Mouse (Mus musculus) liver, postnatal 0 days (tissue): Measurements from ENCODE around the gene Olfr65. TPM values are rescaled to one million over a fixed set of nuclear protein-coding genes. Genes with fewer than 3 reads are reported as not detected.

Experiments
- ATAC-seq: fragments of 200-750 bp; cut with Nextera tagmentation; 2 replicates; pipeline ENCODE4 v1.8.0; 2017; ENCODE audit warnings: mild to moderate bottlenecking, moderate library complexity
- DNase-seq: peaks from one replicate; pipeline ENCODE4 v3.0.0-alpha.2; 2016
- H3K27ac ChIP-seq: fragments of 300-500 bp; sonication (generic); 2 replicates; pipeline ENCODE4 v1.5.1; 2014; ENCODE audit warnings: antibody characterized with exemption, moderate library complexity, mild to moderate bottlenecking, low read depth
- H3K27me3 ChIP-seq: fragments of 300-500 bp; sonication (generic); 2 replicates; pipeline ENCODE4 v1.6.1; 2014; ENCODE audit warnings: low read length, control low read depth, mixed read lengths; ENCODE audit not compliant: insufficient read depth
- H3K36me3 ChIP-seq: fragments of 300-500 bp; sonication (generic); replicated peaks from 2 replicates; pipeline ENCODE4 v1.6.1; 2014; ENCODE audit warnings: mild to moderate bottlenecking, control low read depth, low read length, moderate library complexity, mixed read lengths; ENCODE audit not compliant: insufficient read depth
- H3K4me1 ChIP-seq: fragments of 300-500 bp; sonication (generic); 2 replicates; pipeline ENCODE4 v1.6.1; 2014; ENCODE audit warnings: antibody characterized with exemption, mild to moderate bottlenecking, control low read depth; ENCODE audit not compliant: insufficient read depth
- H3K4me2 ChIP-seq: fragments of 300-500 bp; sonication (generic); 2 replicates; pipeline ENCODE4 v1.6.1; 2014; ENCODE audit warnings: low read depth, mild to moderate bottlenecking, low read length, moderate library complexity, mixed read lengths
- H3K4me3 ChIP-seq: fragments of 300-500 bp; sonication (generic); 2 replicates; pipeline ENCODE4 v1.5.1; 2014; ENCODE audit warnings: low read depth, low read length
- H3K9ac ChIP-seq: fragments of 300-500 bp; sonication (generic); replicated peaks from 2 replicates; pipeline ENCODE4 v1.6.1; 2014; ENCODE audit warnings: mild to moderate bottlenecking, moderate library complexity
- H3K9me3 ChIP-seq: fragments of 300-500 bp; sonication (generic); 2 replicates; pipeline ENCODE4 v1.6.1; 2016; ENCODE audit warnings: mild to moderate bottlenecking, control low read depth, low read length, mixed read lengths
- CTCF ChIP-seq: sonication (generic); IDR thresholded peaks from 2 replicates; pipeline ENCODE4 v1.5.1; 2016; ENCODE audit warnings: antibody characterized with exemption, low read depth
- EP300 ChIP-seq: IDR thresholded peaks from 2 replicates; pipeline ENCODE4 v1.6.1; 2016; ENCODE audit warnings: antibody characterized with exemption, low read depth, mild to moderate bottlenecking
- WGBS: fragments of 180-500 bp; shearing (Covaris S2); extraction: QIAGEN DNeasy Blood & Tissue Kit; methylation state at CpG from one replicate; pipeline ENCODE4 v1.1.7; 2014; ENCODE audit not compliant: insufficient replicate concordance; 5-methylcytosine and 5-hydroxymethylcytosine counted together
- polyA plus RNA-seq: library from polyadenylated mRNA; unstranded; fragments of >200 nt; fragmentation: Nextera tagmentation; extraction: Ambion mirVana; gene quantifications from 2 replicates; pipeline ENCODE4 v1.2.1, GENCODE M21; 2015

Gene Olfr65
- polyA plus RNA-seq: not detected in 2 replicates

DNA sequence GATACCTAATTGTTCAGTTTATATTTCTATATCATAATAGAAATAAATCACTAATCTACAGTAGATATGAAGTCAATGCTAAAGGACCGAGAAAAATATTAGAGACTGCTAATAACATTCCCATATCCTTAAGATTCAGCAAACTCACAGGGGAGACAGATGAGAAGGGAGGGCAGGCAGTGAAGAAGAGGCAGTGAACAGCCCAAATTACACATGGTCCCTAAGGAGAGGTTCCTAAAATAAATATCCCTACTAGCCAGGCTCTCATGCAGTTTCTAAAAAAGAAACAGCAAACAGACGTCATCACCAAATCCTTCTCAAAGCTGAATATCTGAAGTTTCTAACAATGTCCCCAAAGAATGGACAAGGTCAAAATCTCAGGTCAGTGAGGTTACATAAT is at the start of gene Olfr65:
Gene Olfr65 (plus strand): TSS at position 301 of the 400 bp plus-strand sequence.
- 63% methylated on average over 2 of the region's 2 CpGs for WGBS
- H3K27ac ChIP-seq: no peak within 1 kb of the TSS
- no peaks in the 10 kb centered on the region; the same call in 1 of the 2 replicates for H3K9me3 ChIP-seq
- H3K36me3 ChIP-seq: no peaks in the 10 kb centered on the region
- DNase-seq (no peak), ATAC-seq (no peak)
- H3K4me1 ChIP-seq: no peaks in the 10 kb centered on the region
- TF ChIP-seq EP300 (no peak), CTCF (no peak)
- no peaks in the 10 kb centered on the region for H3K27me3 ChIP-seq
- H3K9ac ChIP-seq: no peak within 1 kb of the TSS
- H3K4me3 ChIP-seq: no peak within 1 kb of the TSS
- H3K4me2 ChIP-seq: no peak within 1 kb of the TSS

DNA sequence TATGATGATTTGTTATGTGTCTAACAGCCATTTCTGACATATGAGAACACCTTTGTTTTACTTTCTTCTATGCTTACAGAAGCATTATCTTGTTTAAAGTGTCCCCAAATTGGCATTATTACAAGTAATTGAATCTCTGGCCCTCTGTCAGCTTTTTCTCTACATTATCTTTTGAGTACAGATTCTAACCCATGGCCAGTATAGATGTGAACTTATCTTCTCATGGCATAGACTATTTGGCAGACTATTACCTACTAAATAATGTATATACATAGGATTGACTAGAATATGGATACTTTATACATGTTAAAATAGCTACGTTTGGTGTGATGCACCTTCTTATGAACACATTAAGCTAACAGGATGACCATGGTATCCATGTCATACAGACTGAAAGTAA is 48.6 kb upstream of the Olfr65 start:
- H3K27ac ChIP-seq: peak overlapping the region; percentile 37; the same call in 1 of the 2 replicates
- H3K27me3 ChIP-seq: no peaks in the 10 kb centered on the region
- no peaks in the 10 kb centered on the region; the same call in 1 of the 2 replicates for H3K4me1 ChIP-seq
- H3K4me3 ChIP-seq: no peak overlapping the region
- DNase-seq (no peak), ATAC-seq (no peak)
- no peak overlapping the region for H3K4me2 ChIP-seq
- H3K9ac ChIP-seq: no peak overlapping the region
- no peaks in the 10 kb centered on the region for H3K9me3 ChIP-seq
- TF ChIP-seq EP300: peak; percentile 95
- TF ChIP-seq CTCF: no peak
- WGBS: 49% methylated on average over 1 of the region's 1 CpGs
- no peaks in the 10 kb centered on the region for H3K36me3 ChIP-seq

DNA sequence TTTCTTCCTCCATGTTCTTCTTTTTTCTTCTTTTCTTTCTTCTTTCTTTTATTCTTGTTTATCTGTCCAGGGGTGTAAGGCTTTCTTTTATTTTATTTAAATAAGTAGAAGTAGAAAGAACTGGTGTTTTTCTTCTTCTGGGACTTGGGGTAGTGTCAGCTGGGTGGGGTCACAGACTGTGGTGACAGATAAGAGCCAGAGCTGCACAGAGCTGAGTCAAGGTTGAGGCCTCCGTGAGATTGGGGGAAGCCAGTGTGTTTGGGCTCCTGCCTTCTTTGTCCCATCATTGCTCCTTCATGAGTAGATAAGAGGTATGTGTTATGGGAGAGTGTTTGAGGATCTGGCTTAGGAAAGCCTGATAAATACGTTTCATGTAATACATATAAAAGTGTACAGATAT is 44.2 kb upstream of the Olfr65 start:
- H3K27ac ChIP-seq: peak overlapping the region; percentile 89
- no peaks in the 10 kb centered on the region for H3K9me3 ChIP-seq
- ATAC-seq (peak; percentile 90), DNase-seq (peak; percentile 75)
- peak overlapping the region; percentile 49 for H3K9ac ChIP-seq
- no peak overlapping the region for H3K4me3 ChIP-seq
- no peaks in the 10 kb centered on the region for H3K36me3 ChIP-seq
- H3K27me3 ChIP-seq: no peaks in the 10 kb centered on the region
- peaks cover 6% of the 10 kb centered on the region for H3K4me1 ChIP-seq
- 31% methylated on average over 2 of the region's 2 CpGs for WGBS
- H3K4me2 ChIP-seq: peak overlapping the region; percentile 44
- TF ChIP-seq CTCF (no peak), EP300 (peak; percentile 99)

DNA sequence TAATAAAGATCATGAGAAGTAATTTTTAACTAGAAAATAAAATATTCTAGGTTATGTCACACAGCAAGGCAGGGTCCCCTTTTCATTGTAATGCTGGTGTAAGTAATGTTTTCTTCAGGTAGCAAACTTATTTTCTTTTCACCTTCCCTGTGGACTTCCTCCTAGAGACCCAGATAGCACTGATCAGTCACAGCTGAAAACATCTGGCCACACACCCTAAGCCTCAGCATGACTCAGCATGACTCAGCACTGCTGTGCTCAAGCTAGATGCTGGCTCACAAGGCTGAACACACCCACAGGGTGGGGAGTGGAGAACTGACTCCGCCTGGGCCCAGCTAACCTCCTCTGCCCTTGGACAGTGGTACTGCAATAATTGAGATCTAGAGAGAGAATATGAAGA is 42.4 kb upstream of the Olfr65 start:
- H3K27ac ChIP-seq: peak overlapping the region; percentile 89
- H3K4me1 ChIP-seq: peaks cover 15% of the 10 kb centered on the region
- DNase-seq (peak; percentile 92), ATAC-seq (peak; percentile 86)
- H3K4me3 ChIP-seq: no peak overlapping the region
- TF ChIP-seq EP300: peak; percentile 100
- peak; percentile 56 for TF ChIP-seq CTCF
- 39% methylated on average over 1 of the region's 1 CpGs for WGBS
- H3K9me3 ChIP-seq: no peaks in the 10 kb centered on the region
- no peaks in the 10 kb centered on the region for H3K36me3 ChIP-seq
- H3K27me3 ChIP-seq: no peaks in the 10 kb centered on the region
- H3K4me2 ChIP-seq: peak overlapping the region; percentile 2
- H3K9ac ChIP-seq: peak overlapping the region; percentile 58; the same call in 1 of the 2 replicates

DNA sequence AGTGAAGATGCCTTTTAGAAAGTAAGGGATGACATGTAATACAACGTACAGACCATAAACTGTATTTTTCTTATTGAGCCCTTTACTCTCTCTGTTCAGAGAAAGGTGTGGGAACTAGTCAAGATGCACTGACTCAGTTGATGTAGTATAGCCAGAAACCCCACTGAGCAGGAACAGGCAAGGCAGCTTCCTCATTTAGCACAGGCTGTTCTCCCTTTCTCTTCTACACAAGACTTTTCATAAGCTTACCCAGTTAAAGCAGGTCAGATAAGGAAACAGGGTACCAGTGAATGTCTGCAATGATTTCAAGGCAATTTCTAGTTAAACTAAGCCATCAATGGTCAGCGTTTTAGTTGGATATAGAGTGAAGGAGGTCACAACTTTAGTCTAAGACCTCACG is 41.8 kb upstream of the Olfr65 start:
- H3K27ac ChIP-seq: peak overlapping the region; percentile 89
- no peaks in the 10 kb centered on the region for H3K36me3 ChIP-seq
- H3K9ac ChIP-seq: peak overlapping the region; percentile 58
- TF ChIP-seq CTCF (no peak), EP300 (no peak)
- H3K4me3 ChIP-seq: no peak overlapping the region
- WGBS: 56% methylated on average over 3 of the region's 3 CpGs
- peak overlapping the region; percentile 2 for H3K4me2 ChIP-seq
- DNase-seq (no peak), ATAC-seq (no peak)
- H3K27me3 ChIP-seq: no peaks in the 10 kb centered on the region
- H3K4me1 ChIP-seq: peaks cover 15% of the 10 kb centered on the region
- no peaks in the 10 kb centered on the region for H3K9me3 ChIP-seq

DNA sequence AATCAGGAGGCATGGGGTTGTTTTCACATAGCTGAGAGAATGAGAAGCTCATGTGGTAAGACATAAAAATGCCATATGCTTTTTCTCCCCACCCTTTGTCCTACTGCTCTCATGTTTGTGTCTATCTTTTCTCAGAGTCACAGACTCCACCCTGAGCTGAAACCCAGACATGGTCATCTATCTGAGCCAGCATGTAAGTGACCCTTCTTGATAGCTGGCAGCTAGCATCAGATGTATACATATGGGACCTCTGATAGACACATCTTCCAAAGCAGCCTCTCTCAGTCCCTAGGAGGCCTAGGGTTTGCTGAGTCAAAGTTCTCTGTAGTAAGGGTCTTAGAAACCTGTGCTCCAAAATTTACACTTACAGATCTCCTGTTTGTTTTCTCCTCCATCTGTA is 37.6 kb upstream of the Olfr65 start:
- Histone ChIP-seq H3K4me3 (no peak overlapping the region), H3K36me3 (no peaks in the 10 kb centered on the region), H3K9ac (peak overlapping the region; percentile 52; the same call in 1 of the 2 replicates), H3K4me2 (peak overlapping the region; percentile 29; the same call in 1 of the 2 replicates), H3K4me1 (peaks cover 15% of the 10 kb centered on the region), H3K27ac (peak overlapping the region; percentile 92), H3K27me3 (no peaks in the 10 kb centered on the region), H3K9me3 (no peaks in the 10 kb centered on the region)
- ATAC-seq (peak; percentile 81), DNase-seq (peak; percentile 37)
- TF ChIP-seq CTCF: no peak
- peak; percentile 100 for TF ChIP-seq EP300
